Mouse (Mus musculus) layer of hippocampus, adult 9-11 months (tissue): ENCODE data around the gene Gm11756.
"Not testable (repeated sequence)": the region's sequence is repeated elsewhere in the genome, so short reads cannot be mapped to it uniquely, and the experiment has no call there.

Source experiments
- DNase-seq: peaks from one replicate; pipeline ENCODE4 v3.0.0; 2022

Gene Gm11756

GRCm38 (mm10) chr4:73920660-73921059, at the start of gene Gm11756:
TSS of gene Gm11756 (minus strand) at chr4:73920760.
- not testable (repeated sequence) for DNase-seq

GRCm38 (mm10) chr4:73950375-73950896, 29.9 kb upstream of the Gm11756 start, which contains the start of gene 2310002L09Rik:
TSS of gene 2310002L09Rik (minus strand) at chr4:73950846.
- DNase-seq, result no peak

GRCm38 (mm10) chr4:73905853-73906252, 14.7 kb downstream of the Gm11756 start, which contains the start of gene Gm13871:
TSS of gene Gm13871 (minus strand) at chr4:73905953.
- not testable (repeated sequence) for DNase-seq

GRCm38 (mm10) chr4:73891012-73891411, 29.5 kb downstream of the Gm11756 start, which contains the start of gene Gm11757:
TSS of gene Gm11757 (minus strand) at chr4:73891112.
- DNase-seq, result not testable (repeated sequence)

GRCm38 (mm10) chr4:73876166-73876565, 44.4 kb downstream of the Gm11756 start, which contains the start of gene Gm11758:
TSS of gene Gm11758 (minus strand) at chr4:73876266.
- not testable (repeated sequence) for DNase-seq
